Mouse (Mus musculus) heart, postnatal 0 days (tissue): ENCODE measurements at regions not wholly inside any gene's neighbourhood (a gene's known extent, or its start where the extent isn't known, plus 50 kb on each side); places are given as distances from the start of the nearest gene placed in this dataset. TPM values are rescaled to one million over a fixed set of nuclear protein-coding genes. Genes with fewer than 3 reads are reported as not detected.

Experiments used
- ATAC-seq: fragments of 200-750 bp; cut with Nextera tagmentation; 2 replicates; pipeline ENCODE4 v1.8.0; 2017; ENCODE audit warnings: low read depth, moderate number of reproducible peaks, moderate library complexity; ENCODE audit not compliant: insufficient read depth
- DNase-seq: peaks from one replicate; pipeline ENCODE4 v3.0.0-alpha.2; 2016; ENCODE audit warnings: low spot score
- H3K27ac ChIP-seq: fragments of 300-500 bp; sonication (generic); 2 replicates; pipeline ENCODE4 v1.5.1; 2014; ENCODE audit warnings: low read depth, mild to moderate bottlenecking
- H3K27me3 ChIP-seq: fragments of 300-500 bp; sonication (generic); 2 replicates; pipeline ENCODE4 v1.6.1; 2014; ENCODE audit warnings: low read length, mixed read lengths; ENCODE audit not compliant: control insufficient read depth, insufficient read depth
- H3K36me3 ChIP-seq: fragments of 300-500 bp; sonication (generic); replicated peaks from 2 replicates; pipeline ENCODE4 v1.6.1; 2014; ENCODE audit warnings: low read length, mixed read lengths; ENCODE audit not compliant: control insufficient read depth, insufficient read depth
- H3K4me1 ChIP-seq: fragments of 300-500 bp; sonication (generic); 2 replicates; pipeline ENCODE4 v1.6.1; 2014; ENCODE audit warnings: antibody characterized with exemption; ENCODE audit not compliant: control insufficient read depth, insufficient read depth
- H3K4me2 ChIP-seq: fragments of 300-500 bp; sonication (generic); 2 replicates; pipeline ENCODE4 v1.6.1; 2014; ENCODE audit warnings: low read depth, mild to moderate bottlenecking, low read length, moderate library complexity
- H3K4me3 ChIP-seq: fragments of 300-500 bp; sonication (generic); 2 replicates; pipeline ENCODE4 v1.5.1; 2014; ENCODE audit warnings: low read depth, low read length
- H3K9ac ChIP-seq: fragments of 300-500 bp; sonication (generic); replicated peaks from 2 replicates; pipeline ENCODE4 v1.6.1; 2014; ENCODE audit warnings: low read depth, low read length, mixed read lengths
- H3K9me3 ChIP-seq: fragments of 300-500 bp; sonication (generic); replicated peaks from 2 replicates; pipeline ENCODE4 v1.6.1; 2016; ENCODE audit warnings: low read length; ENCODE audit not compliant: control insufficient read depth
- CTCF ChIP-seq: IDR thresholded peaks from 2 replicates; pipeline ENCODE4 v1.5.1; 2016; ENCODE audit warnings: antibody characterized with exemption, control low read depth, low read depth
- EP300 ChIP-seq: IDR thresholded peaks from 2 replicates; pipeline ENCODE4 v1.6.1; 2016; ENCODE audit warnings: antibody characterized with exemption, low read depth
- WGBS: fragments of 180-500 bp; shearing (Covaris S2); extraction: QIAGEN DNeasy Blood & Tissue Kit; methylation state at CpG from one replicate; pipeline ENCODE4 v1.1.7; 2014; 5-methylcytosine and 5-hydroxymethylcytosine counted together
- microRNA-seq: library from miRNA; unstranded; fragments of <30 nt; microRNA quantifications from one replicate; pipeline ENCODE4, GENCODE M21; 2016

DNA sequence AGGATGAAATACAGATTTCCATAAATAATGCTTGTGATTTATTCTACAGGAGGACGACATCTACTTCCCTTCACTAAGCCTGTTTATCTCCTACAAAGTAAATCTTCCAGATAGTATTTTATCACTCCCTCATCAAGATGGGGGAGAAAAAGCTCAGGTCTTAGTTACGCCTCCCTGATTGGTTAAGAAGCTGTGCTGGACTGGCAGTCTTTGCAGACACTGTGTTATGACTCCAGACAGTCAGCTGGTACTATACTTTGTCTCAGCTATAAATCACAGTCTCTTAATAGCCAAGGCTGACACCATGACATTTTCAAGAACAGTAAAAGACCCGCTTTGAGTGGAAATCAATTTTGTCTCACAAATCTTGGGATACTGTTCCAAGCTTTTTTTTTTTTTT, 51.4 kb upstream of the Gm11146 start:
- Histone ChIP-seq H3K9me3 (no peaks in the 10 kb centered on the region), H3K4me1 (no peaks in the 10 kb centered on the region), H3K27ac (no peak overlapping the region), H3K27me3 (no peaks in the 10 kb centered on the region), H3K9ac (no peak overlapping the region), H3K4me2 (no peak overlapping the region), H3K4me3 (no peak overlapping the region), H3K36me3 (no peaks in the 10 kb centered on the region)
- no peak for ATAC-seq
- TF ChIP-seq CTCF (no peak), EP300 (no peak)
- 68% methylated on average over 3 of the region's 3 CpGs for WGBS
- DNase-seq = no peak

Small RNAs in the stretch of these regions (microRNA-seq; reads per million reads assigned to microRNA genes)
- not detected for gene Gm25025
